ENCODE assay signal across 8 mouse cellular contexts in the genomic region with DNA sequence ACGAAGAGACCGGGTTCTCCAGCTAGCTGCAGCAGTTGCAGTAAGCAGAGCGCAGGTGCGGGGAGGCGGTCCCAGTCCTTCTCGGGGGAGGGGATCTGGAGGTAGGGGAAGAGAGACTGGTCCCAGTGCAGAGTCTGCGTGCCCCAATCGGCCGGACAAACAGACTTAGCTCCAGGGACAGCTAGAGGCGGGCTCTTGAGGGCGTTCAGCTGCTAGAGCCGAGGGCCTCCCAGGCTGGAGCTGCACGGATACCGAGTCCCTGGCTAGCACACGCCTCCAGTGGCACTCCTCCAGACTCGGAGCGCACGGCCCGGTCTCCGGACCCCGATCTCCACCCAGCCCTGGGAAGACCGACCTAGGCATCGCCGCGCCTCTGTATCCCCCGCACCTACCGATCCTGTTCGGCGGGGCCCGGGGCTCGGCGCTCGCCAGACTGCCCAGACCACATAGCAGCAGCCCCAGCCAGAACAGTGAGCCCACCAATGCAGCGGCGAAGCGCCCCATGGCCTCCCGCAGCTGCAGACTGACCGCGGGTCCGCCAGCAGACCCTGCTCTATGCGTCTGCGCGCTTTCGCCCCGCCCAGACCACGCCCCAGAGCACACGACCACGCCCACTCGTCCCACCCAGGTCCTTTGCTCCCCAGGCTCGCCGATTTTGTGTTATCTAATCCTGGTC. TPM values are rescaled to one million over a fixed set of nuclear protein-coding genes. Genes with fewer than 3 reads are reported as not detected.
DNase-seq lines count a peak whose midpoint lies in the region; ATAC-seq and TF ChIP-seq lines count a peak whose summit lies in the region.

A gene (minus strand): TSS at position 574 of the 676 bp plus-strand sequence.

- peak; percentile 59 for ATAC-seq in activated CD4-positive, CD25-positive, alpha-beta regulatory T cell, adult 4 months
- peak; percentile 75 for ATAC-seq in common myeloid progenitor, adult 5-6 weeks (replicated peaks; ENCODE audit: low read depth, poor library complexity, severe bottlenecking)
- peak; percentile 93 for ATAC-seq in hindbrain, embryonic 16.5 days

- peaks cover 28% of the 10 kb centered on the region for H3K4me1 ChIP-seq in hindbrain, embryonic 16.5 days (ENCODE audit: control insufficient read depth, insufficient read depth, low read depth, low read length)

- intact Hi-C loops in gastrocnemius, adult 2 months (cut with DNase I) = no loop called here

- peak within 1 kb of the TSS; percentile 94 for H3K9ac ChIP-seq in hindbrain, embryonic 16.5 days (ENCODE audit: low read depth, low read length)

- peak within 1 kb of the TSS; percentile 80 for H3K4me2 ChIP-seq in hindbrain, embryonic 16.5 days (ENCODE audit: low read length)

- no peaks in the 10 kb centered on the region for H3K9me3 ChIP-seq in hindbrain, embryonic 16.5 days (ENCODE audit: control insufficient read depth, low read length)

- H3K27ac ChIP-seq in gastrocnemius, adult 2 months = peak within 1 kb of the TSS; percentile 87
- H3K27ac ChIP-seq in hindbrain, embryonic 16.5 days (ENCODE audit: low read depth, low read length) = peak within 1 kb of the TSS; percentile 94

- H3K4me3 ChIP-seq in gastrocnemius, adult 2 months = peak within 1 kb of the TSS; percentile 80
- peak within 1 kb of the TSS; percentile 83 for H3K4me3 ChIP-seq in hindbrain, embryonic 16.5 days (ENCODE audit: low read length)

- WGBS in hindbrain, embryonic 16.5 days = under 1% methylated on average over 39 of the region's 51 CpGs

- no peak for TF ChIP-seq CTCF in gastrocnemius, adult 2 months (IDR thresholded peaks at IDR 0.05)

- no peaks in the 10 kb centered on the region for H3K27me3 ChIP-seq in hindbrain, embryonic 16.5 days (replicated peaks; ENCODE audit: control insufficient read depth, insufficient read depth, low read length)

- H3K36me3 ChIP-seq in hindbrain, embryonic 16.5 days (ENCODE audit: control insufficient read depth, insufficient read depth, low read length) = peaks cover 8% of the 10 kb centered on the region

- DNase-seq in gastrocnemius, adult 2 months = peak; percentile 91
- DNase-seq in left cerebral cortex, adult 18-20 months (ENCODE audit: low spot score in 2 of 2) = peak; percentile 81 to 86
- peak; percentile 91 to 92 for DNase-seq in lung, postnatal 4 days
- DNase-seq in retina, postnatal 7 days (ENCODE audit: low read depth, low spot score) = peak; percentile 71
- DNase-seq in urinary bladder, adult 18-20 months (ENCODE audit: low spot score in 2 of 2) = peak; percentile 82 to 92

RNA-seq across cellular contexts. Expression of the gene that starts here (rescaled TPM):
- 1 to 10 TPM; 5.3 to 6.9 TPM for polyA plus RNA-seq in activated CD4-positive, CD25-positive, alpha-beta regulatory T cell, adult 4 months (2017; shearing (Covaris generic))
- total RNA-seq in common myeloid progenitor, adult 5-6 weeks (2017) = 32.1 and 42.2 TPM in 2 replicates
- 10 to 100 TPM; 49.7 to 50.8 TPM for total RNA-seq in gastrocnemius, adult 2 months (2021)
- 88.4 and 92.7 TPM in 2 replicates for polyA plus RNA-seq in hindbrain, embryonic 16.5 days (2015; fragmentation: Nextera tagmentation; extraction: Ambion mirVana)
- 100 to 1,000 TPM; 105 to 115 TPM for total RNA-seq in left cerebral cortex, adult 18-20 months (2021)

Comparison
In these comparisons a context has a peak if more than half of its experiments do, and no peak if none do; other contexts are left out.
1. Peak in every context shown above with its lines: DNase-seq, ATAC-seq, H3K4me3 ChIP-seq and H3K27ac ChIP-seq.
2. RNA of the gene that starts here (polyA plus RNA-seq): 88.4 to 92.7 TPM in hindbrain, embryonic 16.5 days; 5.3 to 6.9 TPM in activated CD4-positive, CD25-positive, alpha-beta regulatory T cell, adult 4 months; every median in the first group is over 10 times any median in the second.